Mouse (Mus musculus): ENCODE results near the gene Fhit.

Fhit gene

GRCm38 (mm10) chr14:9583227-9584155, 1578.3 kb downstream of the Fhit start:
- no peak for DNase-seq

- no peak for DNase-seq
These were observed 1605.5 kb downstream of the Fhit start for GRCm38 (mm10) chr14:9556333-9556732.

- no peak for DNase-seq
These were observed 1606.0 kb downstream of the Fhit start for GRCm38 (mm10) chr14:9555807-9556206.

- no peak for DNase-seq
These were observed 1609.7 kb downstream of the Fhit start for GRCm38 (mm10) chr14:9552149-9552548.

- DNase-seq = no peak
These were observed 1613.9 kb downstream of the Fhit start for GRCm38 (mm10) chr14:9547952-9548351.

GRCm38 (mm10) chr14:9544364-9544763, 1617.5 kb downstream of the Fhit start:
- DNase-seq = no peak

- no peak for DNase-seq
These were observed 1626.3 kb downstream of the Fhit start for GRCm38 (mm10) chr14:9535491-9535890.

GRCm38 (mm10) chr14:9529247-9529646, 1632.6 kb downstream of the Fhit start:
- DNase-seq = no peak

- no peak for DNase-seq
These were observed 1635.7 kb downstream of the Fhit start for GRCm38 (mm10) chr14:9526136-9526535.

GRCm38 (mm10) chr14:9517651-9518050, 1644.2 kb downstream of the Fhit start:
- no peak for DNase-seq

- DNase-seq = no peak
These were observed 1652.2 kb downstream of the Fhit start for GRCm38 (mm10) chr14:9509678-9510077.

All from kidney, adult 8-10 months (tissue).